Mouse (Mus musculus): ENCODE data around the gene Npc1l1.

DNA sequence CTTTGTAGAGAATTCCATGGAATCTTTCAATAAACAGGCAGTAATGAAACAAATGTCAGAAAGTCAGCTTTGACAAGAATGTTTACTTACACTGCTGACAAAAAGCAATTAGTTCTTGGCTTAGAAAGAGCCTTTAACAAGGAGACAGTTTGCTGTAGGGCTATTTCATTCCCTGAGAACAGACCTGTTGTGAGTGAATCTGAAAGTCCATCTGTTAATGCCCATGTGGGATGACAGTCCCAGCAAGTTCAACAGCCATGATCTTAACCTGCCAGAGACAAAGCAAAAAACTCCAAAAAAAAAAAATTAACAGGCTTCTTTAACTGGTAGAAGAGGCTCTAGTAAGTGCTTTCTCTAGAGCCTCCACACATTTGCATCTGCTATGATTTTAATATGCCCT lies 68.4 kb downstream of the Npc1l1 start:
- no peak for TF ChIP-seq CTCF (IDR thresholded peaks at IDR 0.05; ENCODE audit: low read depth, low read length)
- TF ChIP-seq GATA2 (IDR thresholded peaks at IDR 0.05; ENCODE audit: borderline replicate concordance, low read depth, low read length), result no peak
- TF ChIP-seq GATA1 (IDR thresholded peaks at IDR 0.05; ENCODE audit: borderline replicate concordance, low read length), result no peak
- no peak for TF ChIP-seq TAL1 (conservative IDR thresholded peaks at IDR 0.05; ENCODE audit: low read depth, low read length)
- TF ChIP-seq POLR2AphosphoS5 (IDR thresholded peaks at IDR 0.05; ENCODE audit: insufficient replicate concordance, low read depth, low read length), result no peak

Data from G1E (cell line).